Mouse (Mus musculus) liver, adult 2 months (tissue): ENCODE measurements around the gene Klhl28.

ENCODE experiments used
- CTCF ChIP-seq: fragments of 200-500 bp; IDR thresholded peaks from 2 replicates; pipeline ENCODE4 v1.5.1; 2011; ENCODE audit warnings: low read depth, low read length, control low read depth
- POLR2A ChIP-seq: fragments of 200-500 bp; IDR thresholded peaks from 2 replicates; pipeline ENCODE4 v1.6.1; 2011; ENCODE audit warnings: low read length, control low read depth; ENCODE audit not compliant: insufficient read depth; ENCODE audit errors: extremely low read depth

- TF ChIP-seq CTCF (no peak), POLR2A (no peak)
Observed at GRCm38 (mm10) chr12:64971399-64971798, 6.1 kb upstream of the Klhl28 start.
